Mouse (Mus musculus) retina, postnatal 7 days (tissue): ENCODE measurements around the gene Cbx5.

ENCODE experiments used
- DNase-seq: peaks from one replicate; pipeline ENCODE4 v3.0.0-alpha.2; 2012; ENCODE audit warnings: low read depth, low spot score

Cbx5 gene

DNA sequence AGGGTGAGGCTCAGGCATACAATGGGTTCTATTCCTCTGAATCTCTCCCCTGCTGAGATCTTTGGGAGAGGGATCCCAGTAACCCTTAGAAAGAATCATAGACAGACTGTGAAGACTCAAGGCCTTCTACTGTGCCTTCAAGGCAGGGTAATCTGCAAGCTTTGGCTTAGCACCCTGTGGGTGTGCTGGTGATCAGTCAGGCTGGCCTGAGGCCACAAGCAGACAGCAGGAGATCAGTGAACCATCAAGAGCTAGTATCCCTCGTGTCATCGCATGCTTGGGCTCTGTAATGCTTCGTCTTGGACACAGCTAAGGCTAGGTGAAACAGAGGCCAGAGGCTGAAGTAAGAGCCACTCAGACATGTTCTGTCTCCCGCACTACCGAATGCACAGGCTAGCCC lies 66.4 kb downstream of the Cbx5 start:
- DNase-seq, result no peak

DNA sequence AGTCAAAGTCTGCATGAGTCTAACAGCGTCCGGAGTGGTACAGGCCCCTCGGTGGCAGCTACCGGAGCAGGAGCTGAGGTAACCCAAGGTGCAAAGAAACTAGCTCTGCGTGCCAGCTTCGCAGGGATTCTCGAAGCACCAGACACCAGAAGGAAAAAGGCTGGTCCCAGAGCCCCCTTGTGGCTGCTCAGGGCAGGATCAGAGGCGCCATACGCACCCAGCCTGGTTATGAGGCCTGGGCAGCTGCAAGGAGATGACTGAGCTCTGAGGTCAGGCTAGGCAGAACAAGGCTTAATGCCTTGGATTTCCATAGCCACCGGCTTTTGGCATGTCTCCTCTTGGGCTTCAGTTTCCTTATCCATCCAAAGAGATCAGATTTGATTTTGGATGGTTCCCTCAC lies 67.1 kb downstream of the Cbx5 start:
- peak; percentile 63 for DNase-seq

DNA sequence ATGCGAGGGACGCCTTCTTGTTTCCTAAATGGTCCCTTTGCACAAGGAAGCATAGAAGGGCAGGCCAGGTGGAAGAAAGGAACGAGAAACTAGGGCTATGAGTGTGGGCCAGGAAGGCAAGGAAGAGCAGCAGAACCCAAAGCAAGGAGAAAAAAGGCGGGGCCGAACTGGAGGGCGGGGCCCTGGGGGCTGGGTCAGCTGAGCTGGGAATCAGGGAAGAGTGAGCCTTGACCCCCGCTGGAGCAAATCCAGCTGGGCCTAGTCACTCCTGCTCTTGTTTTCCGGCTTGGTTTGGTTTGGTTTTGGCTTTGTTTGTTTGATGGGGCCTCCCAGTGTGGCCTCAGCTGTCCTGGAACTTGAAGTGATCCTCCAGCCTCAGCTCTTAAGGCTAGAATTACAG lies 68.3 kb downstream of the Cbx5 start:
- DNase-seq, result no peak

DNA sequence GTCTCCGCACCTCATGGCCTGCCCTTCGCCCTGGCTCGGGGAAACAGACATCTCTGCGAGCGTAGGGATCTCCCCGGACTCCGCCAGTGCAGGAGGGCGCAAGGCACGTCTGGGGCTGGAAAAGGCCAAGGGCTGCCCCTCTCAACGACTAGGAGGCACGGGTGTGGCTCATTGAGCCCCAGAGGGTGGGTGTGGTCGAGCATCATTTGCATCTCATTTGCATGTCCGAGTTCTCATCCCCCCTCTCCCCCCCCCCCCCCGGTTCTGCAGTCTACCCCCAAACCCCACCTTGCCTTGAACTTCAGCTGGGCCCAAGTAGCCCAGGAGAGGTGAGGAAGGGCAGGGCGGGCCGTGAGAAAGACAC lies 69.3 kb downstream of the Cbx5 start:
- DNase-seq, result no peak

DNA sequence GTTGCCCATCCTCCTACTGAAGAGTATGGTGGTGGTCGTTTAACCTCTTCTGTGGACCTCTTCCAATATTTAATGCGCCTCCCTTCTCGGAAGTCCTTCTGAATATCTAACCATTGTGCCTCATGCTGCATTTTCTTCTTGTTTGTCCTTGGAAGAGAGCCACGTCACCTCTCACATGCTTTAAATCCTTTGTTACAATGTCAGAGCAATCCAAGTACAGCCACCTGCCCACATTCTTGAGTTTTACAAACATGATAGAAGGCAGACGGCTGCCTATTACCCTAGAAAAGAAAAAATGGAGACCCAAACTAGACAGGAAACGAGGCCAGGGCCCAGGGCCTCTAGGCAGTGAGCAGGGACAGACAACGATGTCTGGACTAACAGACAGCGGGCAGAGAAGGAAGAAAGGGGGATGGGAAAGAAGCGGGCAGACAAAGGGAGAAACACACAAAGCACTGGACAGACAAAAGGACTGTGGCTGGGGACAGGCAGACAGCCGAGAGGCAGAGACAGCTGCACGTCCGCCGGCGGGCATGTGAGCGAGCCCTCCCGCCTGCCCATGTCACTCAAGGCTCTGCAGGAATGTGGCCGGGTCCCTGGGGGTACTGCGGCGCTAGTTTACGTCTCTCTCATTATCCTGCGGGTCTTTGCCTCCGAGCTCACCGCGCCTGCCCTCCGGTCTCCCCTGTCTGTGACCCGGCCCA lies 69.9 kb downstream of the Cbx5 start:
- DNase-seq, result no peak

DNA sequence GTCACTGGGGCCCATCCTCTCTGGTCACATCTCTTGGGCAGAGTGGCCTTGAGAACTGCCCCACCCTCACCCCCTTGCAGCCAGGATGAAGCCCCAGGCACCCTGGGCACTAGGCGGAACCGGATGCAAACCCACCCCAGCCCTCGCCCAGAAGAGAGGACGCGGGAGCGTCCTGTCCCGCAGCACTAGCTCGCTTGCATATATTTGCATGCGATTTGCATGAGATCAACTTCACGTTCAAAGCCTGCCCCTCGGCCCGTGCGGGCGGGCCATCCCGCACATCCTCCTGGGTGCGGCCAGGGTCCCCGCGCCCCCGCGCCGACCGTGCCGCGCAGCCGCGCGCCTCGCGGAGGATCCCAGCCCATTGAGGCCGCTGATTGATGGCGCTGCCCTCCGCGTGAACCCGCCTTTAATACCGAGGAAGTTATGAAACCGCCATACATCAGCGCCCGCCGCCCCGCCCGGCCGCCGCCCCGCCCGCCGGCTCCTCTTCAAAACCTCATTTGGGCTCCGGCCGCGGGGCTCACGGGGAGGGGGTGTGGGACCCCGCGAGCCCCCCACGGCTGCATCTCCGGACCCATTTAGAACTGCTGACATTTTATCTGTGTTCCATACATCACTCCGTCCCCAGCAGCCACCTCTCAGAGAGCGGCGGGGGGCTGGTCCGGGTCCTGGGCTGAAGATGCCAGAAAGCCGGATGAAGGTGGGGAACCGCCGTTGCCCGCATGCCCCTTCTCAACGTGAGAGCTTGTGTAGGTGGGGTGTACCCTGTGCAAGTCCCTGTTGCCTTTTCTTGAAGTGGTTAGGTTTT lies 70.6 kb downstream of the Cbx5 start:
- DNase-seq, result no peak

DNA sequence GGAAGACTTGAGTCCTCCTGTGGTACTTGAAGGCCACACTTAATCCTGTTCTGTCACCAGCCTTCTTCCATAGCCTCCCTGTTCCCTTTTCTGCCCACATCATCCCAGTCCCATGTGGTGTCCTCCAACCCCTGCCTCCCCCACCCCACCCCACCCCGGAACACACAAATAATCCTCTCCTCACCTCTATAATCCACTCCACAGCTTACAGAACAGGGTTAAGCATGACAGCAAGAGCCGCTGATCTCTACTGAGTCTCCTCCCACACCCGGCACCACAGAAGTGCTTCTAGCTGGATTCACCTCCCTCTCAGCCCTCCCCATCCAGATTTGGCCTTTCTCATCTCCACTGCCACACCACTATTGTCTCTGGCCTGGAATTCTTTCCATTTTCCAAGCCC lies 71.8 kb downstream of the Cbx5 start:
- DNase-seq, result no peak

DNA sequence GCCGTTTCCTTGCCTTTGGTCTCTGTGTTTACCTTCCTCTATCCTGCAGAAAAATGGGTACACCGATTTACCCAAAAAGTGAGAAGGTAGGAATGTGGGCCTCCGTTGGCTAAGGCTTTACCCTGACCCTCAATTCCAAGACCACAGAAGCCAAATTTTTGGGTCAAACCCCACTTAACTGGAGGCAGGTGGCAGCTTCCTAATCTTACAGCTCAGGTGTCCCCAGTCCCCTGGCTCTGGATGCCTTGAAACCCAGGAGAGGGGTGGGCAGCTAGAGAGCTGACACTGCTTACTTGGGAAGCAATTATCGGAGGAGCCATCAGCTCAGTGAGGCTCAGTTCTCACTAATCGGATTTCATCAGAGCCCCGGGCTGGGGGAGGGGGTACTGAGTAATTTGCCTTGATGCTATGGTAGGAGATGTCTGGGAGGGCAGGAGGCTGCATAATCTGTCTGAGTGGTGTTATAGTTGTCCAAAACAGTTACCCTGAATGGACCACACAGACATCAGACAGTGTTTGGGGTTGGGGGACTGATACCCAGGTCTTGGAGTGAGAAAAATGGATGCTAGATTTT lies 72.5 kb downstream of the Cbx5 start, which contains the start of gene Smug1:
Smug1 (minus strand) TSS at position 51 of the 574 bp plus-strand sequence.
- DNase-seq, result peak; percentile 82

DNA sequence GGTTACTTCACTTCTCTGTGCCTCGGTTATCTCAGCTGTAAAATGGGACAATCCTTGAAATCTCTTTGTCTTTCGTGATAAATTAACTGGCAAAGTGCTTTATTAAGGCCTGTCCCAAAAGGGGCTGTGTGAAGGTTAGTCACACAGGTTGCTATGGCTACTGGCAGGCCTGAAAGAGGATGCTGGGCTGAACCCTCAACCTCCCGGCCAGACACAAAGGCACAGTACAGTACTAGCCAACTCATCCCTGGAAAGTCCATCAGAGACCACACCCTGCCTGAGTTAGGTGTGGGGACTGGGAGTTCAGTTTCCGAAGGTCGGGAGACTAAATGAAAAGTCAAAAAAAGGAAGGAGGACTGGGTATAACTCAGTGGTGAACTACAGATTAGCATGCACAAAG lies 73.7 kb downstream of the Cbx5 start:
- no peak for DNase-seq

DNA sequence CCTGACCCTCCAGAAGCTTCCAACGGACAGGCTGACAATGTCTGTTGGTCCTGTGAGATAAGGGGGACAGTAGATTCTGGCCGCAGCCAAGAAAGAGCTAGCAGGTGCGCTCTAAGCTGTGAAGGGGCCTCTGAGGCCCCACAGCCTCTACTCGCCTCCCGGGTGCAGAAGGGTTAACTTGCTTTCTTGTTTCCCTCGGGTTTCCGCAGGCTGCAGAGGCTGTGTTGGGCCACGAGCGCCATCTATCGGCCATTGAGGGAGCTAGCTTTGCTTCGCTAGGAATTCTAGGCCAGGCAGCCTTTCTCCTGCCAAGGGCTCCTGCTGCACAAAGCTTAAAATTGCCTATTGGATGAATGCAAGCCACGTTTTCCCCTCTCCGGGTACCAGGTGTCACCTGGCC lies 74.2 kb downstream of the Cbx5 start:
- peak; percentile 89 for DNase-seq

DNA sequence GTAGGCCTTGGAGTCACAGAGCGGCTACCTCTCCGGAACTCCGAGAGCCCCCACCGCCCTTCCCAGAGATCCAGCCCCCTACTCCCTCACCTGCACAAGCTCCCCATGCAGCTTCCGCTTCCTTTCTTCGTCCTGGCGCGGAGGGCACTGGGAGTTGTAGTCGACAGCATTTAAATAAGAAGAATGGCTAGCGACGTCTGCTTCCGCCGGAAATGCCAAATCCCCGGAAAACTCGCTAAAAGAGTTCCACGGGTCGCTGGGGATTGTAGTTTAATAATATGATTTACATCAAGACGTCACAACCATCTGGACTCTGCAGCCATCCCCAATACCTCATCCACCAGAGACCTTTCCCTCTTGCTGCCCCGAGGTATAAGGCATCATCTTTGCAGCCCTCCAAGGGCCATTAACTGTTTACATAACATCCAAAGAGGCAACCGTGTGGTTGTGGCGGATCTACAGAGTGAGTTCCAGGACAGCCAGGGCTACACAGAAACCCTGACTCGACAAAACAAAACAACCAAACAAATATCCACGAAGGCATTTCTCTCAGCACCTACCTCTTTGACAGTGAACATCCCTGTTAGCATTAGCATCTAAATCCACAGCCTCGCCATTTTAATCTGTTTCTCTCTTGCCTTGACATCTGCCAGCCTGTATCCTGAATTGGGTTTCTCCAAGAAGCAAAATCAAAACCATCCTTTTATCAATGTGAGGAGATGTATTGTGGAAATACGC lies 76.3 kb downstream of the Cbx5 start:
- DNase-seq, result peak; percentile 88

DNA sequence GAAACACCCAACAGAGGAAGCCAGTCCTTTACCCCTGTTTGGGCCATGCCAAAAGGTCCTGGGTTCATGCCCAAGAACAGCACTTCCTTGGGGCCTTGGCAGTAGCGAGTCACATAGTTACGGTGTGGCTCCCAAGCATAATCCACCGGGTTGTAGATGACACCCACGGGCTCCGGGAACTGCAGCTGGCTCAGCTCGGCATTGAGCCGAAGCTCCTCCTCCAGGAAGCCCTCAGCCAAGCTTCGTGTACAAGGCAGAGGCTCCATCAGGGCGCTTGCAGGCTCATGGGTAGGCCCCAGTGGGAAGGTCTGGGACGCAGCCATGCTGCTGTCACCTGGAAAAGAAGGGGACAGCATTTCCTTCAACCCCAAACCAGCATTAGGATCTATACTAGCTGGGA lies 82.0 kb downstream of the Cbx5 start:
- no peak for DNase-seq

DNA sequence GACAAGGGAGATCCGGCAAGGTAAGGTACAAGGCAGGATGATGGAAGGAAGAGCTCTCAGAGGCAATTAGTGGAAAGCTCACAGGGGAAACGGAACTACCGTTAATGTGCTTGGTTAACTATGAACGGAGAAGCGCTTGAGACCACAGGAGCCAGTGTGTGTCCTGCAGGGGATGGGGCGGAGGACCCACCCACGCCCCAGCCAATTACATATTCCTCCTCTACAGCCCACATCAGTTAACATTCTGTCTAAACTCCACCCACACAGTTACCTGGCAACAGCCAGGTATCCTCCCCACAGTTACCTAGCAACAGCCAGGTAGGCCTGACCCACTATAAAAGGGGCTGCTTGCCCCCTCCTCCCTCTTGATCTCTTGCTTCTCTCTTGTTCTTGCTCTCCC lies 82.7 kb downstream of the Cbx5 start:
- DNase-seq, result no peak

DNA sequence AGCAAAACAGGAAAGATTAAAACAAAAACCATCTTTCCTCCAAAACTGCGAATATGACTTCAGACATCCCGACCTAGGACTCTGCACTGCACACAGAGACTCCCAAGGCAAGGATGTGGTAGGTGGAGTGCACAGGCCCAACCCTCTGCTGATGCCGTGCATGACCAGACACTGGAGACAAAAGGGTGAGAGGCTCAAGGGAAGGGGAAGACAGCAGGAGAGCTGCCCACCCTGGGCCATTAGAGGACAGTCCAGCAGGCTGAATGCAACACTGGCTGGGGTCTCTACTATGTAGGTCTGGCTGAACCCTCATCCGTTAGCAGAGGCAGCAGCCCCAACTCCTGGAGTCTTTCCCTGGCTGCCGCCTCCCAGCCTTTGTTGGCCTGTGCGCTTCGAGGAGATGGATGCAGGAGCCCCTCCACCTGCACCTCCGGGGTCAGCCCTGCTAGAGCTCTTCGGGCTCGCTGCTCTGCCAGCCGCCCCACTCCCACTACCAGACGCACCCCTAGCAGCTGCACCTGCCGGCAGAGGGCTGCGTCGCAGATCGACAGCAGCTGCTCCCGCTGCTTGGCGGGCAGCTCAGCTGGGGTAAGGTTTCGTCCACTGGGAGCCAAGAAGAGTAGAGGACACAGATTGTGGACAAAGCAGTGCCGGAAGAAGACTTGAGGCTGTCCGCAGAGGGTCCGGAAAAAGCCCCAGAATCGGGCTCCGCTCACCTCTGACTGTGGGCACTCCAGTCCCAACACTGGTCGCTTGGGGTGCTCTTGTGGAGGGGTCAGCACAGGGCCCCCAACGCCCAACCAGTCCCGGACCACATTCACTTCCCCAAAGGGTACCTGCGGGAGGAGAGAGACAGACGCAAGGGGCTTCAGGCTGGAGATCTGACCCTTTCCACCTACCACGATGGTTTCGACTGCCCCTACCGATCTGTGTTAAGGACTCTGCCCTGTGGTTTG lies 84.0 kb downstream of the Cbx5 start:
- no peak for DNase-seq

DNA sequence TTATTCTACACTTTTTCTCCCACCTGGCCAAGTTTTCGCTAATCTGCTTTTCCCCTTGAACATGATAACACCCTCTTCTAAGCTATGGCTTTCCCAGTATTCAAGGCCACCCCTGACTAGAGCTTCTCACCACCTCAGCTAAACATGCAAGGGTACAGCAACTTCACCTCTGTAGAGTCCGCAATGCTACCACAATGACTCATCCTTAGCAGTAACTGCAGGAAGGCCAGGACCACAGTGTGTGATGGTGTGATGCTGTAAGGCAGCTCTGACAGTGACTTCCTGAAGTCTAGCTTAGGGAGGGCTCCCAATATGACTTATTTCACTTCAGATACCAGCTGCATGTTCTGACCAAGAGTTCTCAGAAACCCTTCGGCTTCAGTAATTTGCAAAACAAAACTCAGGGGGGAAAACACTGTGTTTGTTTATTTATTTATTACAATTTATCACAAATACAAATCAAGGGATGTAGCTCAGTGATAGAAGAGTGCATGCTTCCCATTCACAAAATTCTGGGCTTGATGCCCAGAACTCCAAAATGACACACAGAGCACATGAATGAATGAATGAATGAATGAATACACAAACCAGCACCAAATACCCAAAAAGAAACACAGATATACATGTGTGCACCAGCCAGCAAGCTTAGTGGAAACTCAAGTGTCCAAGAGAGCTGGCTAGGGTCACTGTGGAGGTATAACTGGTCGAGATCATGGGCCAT lies 86.6 kb downstream of the Cbx5 start:
- no peak for DNase-seq

DNA sequence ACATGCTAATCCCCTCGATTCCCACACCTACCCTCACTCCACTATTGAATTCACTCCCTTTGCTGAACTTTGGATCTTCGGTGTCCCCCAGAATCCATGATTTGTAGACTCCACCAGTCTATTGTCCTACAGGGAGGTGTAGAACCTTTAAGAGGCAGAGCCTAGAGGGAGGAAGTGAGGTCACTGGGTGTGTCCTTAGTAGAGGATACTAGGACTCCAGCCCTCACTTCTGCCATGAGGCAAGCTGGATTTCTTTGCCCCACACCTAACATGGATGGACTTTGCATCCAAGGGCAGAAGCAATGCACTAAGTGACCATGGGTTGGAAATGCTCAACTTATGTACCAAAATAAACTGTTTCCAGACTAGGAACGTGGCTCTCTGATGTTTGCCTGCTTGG lies 87.2 kb downstream of the Cbx5 start:
- no peak for DNase-seq

DNA sequence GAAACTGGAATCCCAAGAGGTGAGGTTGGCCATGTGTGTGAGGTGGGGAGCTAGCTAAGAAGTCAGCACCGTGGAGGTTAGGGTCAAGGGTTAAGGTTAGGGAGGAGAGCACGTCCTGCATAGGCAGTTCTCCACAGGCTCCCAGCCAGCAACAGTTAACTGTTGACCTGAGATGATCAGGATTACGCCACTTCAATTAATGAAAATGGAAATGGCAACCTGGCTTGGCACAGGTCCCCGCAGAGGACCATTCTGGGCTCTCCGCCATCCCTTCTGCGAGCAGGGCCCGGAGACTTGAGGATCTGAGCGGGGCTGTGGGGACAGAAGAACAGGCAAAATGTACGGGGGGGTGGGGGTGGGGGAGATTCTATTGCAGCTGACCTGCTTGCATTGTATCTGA lies 91.8 kb downstream of the Cbx5 start:
- no peak for DNase-seq

DNA sequence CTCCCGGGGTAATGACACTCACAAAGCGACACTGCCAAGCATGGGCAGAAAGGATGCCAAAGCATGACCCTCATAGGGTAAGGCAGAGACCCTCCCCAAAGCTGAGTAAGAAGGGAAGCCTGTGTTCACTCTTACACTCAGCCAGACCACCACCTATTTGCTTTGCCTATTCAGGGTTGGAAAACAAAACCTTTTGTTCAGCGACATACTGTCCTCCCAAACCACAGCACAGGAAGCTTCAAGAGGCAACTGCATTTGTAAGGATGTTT lies 92.3 kb downstream of the Cbx5 start:
- no peak for DNase-seq

DNA sequence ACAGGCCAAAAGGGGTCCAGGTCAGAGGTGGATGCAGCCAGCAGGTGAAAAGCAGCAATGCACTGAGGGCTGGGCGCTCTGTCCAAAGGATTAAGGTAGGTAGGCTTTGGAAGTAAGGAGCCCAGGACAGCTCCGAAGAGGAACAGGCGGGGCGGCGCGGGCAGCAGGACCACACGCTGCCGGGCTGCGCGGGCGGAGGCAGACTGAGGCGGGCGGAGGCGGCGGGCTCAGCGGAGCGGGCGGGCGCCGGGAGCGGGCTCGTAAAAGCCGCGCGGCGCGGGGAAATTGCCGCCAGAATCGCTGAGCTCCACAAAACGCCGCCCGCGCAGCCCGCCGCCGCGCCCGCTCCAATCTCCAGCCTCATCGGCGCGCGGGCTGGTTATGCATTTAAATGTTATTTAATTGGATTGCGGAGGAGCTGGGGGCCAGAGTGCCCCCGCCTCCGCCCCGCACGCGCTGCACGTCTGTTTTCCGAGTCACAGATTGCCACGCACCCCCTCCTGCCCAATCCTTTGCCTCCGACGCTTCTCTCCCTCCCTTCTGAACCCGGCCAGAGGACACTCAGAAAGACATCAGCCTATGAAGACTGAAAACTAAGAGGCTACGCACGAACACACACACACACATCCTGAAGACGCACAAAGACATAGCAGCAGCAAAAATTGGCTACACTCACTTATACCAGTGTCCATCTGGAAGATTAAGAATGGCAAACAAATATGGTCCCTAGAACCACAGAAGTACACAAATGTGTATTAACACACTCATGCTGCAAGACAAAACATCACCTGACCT lies 92.8 kb downstream of the Cbx5 start:
- no peak for DNase-seq
